Mouse (Mus musculus): ENCODE results near the gene Rbp1. TPM values are rescaled to one million over a fixed set of nuclear protein-coding genes. Genes with fewer than 3 reads are reported as not detected.

Rbp1 gene
- total RNA-seq, 2 experiments from 2014 or later, result 5.4 to 6.3 TPM

DNA sequence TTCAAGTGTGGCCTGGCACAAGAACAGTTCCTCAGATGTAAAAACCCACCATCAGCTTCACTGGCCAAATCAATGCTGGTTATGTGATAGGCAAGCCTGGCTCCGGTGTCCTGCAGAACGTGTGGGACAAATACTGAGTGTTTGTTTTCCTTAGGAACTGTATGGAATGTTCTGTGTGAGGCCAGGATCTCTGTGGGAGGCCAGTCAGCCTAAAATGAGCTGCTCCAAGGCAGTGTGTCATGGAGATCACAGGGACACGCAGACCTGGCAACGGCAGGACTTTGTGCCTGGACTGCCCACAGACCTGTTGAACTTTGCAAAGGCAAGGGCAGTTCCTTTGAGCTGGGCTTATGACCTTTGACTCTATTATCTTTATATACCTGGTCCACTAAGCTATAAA, 67.4 kb downstream of the Rbp1 start:
- DNase-seq (ENCODE audit: low spot score in 2 of 2), result no peak

DNA sequence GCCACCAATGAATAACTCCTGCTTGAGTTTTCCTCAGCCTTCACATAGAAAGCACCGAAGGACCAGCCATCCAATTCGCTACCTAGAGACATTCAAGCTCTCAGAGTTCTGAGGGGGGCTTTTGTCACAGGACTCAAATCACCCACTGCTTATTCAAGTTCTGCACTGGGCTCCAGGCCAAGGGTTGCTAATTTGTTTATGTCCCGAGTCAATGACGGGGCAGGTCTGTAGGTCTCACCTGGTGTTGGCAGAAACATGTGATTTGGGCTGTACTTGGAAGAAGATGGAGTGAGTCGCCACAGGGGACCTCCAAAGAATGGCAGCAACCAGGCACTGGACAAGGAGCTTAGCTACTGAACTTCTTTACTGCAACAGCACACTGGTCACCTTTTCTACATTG, 68.3 kb downstream of the Rbp1 start:
- DNase-seq (ENCODE audit: low spot score in 2 of 2), result no peak

DNA sequence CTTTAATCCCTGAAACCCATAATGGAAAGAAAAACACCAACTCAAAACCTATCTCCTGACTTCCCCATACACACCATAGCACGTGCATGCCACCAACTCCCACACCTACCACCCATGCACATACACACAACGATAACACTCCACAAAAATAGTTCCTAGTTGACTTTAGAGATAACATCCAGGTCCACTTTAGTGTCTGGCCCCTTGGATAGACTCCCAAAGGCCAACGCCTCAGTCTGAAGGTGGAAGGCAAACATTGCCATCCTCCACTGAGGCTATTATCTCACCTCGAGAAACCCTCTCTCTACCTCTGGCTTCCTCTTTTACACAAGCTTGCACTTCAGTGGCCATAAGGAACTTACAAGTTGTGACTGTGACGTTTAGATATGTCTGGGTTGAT, 69.5 kb downstream of the Rbp1 start:
- no peak for DNase-seq (ENCODE audit: low spot score in 2 of 2)

DNA sequence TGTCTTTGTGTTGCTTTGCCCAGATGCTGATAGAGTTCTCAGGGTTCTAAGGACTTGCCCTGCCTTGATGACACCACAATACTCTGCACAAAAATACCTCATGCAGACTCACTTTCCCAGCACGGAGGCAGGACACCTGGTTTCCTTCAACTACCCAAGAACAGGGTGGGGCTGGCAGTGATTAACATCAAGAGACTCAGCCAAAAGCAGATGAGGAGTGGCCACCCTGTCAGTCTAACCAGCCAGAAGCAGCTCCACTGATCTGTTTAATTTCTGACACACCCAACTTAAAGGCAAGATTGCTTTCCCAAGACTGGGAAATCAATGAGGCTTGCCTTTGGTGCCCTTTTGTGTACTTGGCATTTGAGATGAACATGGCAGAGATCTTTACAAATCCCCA, 70.1 kb downstream of the Rbp1 start:
- no peak for DNase-seq (ENCODE audit: low spot score in 2 of 2)

Other genes starting within 250 kb of the Rbp1 start
- 10 to 100 TPM in 1 of 2 experiments, 1 to 10 TPM in 1; 9.8 to 13.6 TPM for gene Nmnat3, start 135.5 kb upstream of the Rbp1 start, total RNA-seq (2021)
- not detected for gene Rbp2, start 63.2 kb downstream of the Rbp1 start, total RNA-seq (2021)
- 100 to 1,000 TPM; 115 to 126 TPM for gene Copb2, start 140.8 kb downstream of the Rbp1 start, total RNA-seq (2021)
- gene Mrps22, start 178.7 kb downstream of the Rbp1 start, total RNA-seq (2021), result 10 to 100 TPM; 57.0 to 61.1 TPM

Measured in adrenal gland, adult 18-20 months (tissue).